Mouse (Mus musculus) C2C12 (cell line): ENCODE results near the gene Fgd2.
A peak's percentile ranks its signal among the peaks of the same experiment; 100 is the strongest.

Experiments used
- CTCF ChIP-seq: IDR thresholded peaks from one replicate; pipeline ENCODE4 v1.5.1; 2011; ENCODE audit not compliant: control insufficient read depth, insufficient read depth, insufficient read length
- FOSL1 ChIP-seq: IDR thresholded peaks from one replicate; pipeline ENCODE4 v1.8.0; 2011; ENCODE audit warnings: mild to moderate bottlenecking, low read length; ENCODE audit not compliant: poor library complexity, insufficient read depth, severe bottlenecking
- MAX ChIP-seq: IDR thresholded peaks from one replicate; pipeline ENCODE4 v1.6.1; 2011; ENCODE audit warnings: mild to moderate bottlenecking, control low read depth
- MYOD1 ChIP-seq: IDR thresholded peaks from one replicate; pipeline ENCODE4 v1.6.1; 2011; ENCODE audit warnings: low read depth; ENCODE audit not compliant: control insufficient read depth, insufficient read length
- MYOG ChIP-seq: IDR thresholded peaks from one replicate; pipeline ENCODE4 v1.6.1; 2011; ENCODE audit not compliant: control insufficient read depth, insufficient read length; ENCODE audit errors: extremely low read depth
- USF1 ChIP-seq: IDR thresholded peaks from one replicate; pipeline ENCODE4 v1.6.1; 2011; ENCODE audit warnings: low read depth, mild to moderate bottlenecking, control low read depth, moderate library complexity

GRCm38 (mm10) chr17:29409800-29410343 lies 49.2 kb downstream of the Fgd2 start:
- no peak for TF ChIP-seq CTCF
- TF ChIP-seq MYOD1, result peak; percentile 36
- TF ChIP-seq FOSL1, result no peak
- TF ChIP-seq MAX, result no peak
- no peak for TF ChIP-seq MYOG
- no peak for TF ChIP-seq USF1
